Mouse (Mus musculus) cerebellum, postnatal 36 days (tissue): ENCODE measurements around the gene Tmc8.
"Not testable (repeated sequence)": the region's sequence is repeated elsewhere in the genome, so short reads cannot be mapped to it uniquely, and the experiment has no call there.

ENCODE experiments used
- DNase-seq, 2 experiments: peaks; one replicate each; pipeline ENCODE4 v3.0.0; 2021 to 2022; ENCODE audit warnings: mixed read lengths in 2 of 2

Gene Tmc8

GRCm38 (mm10) chr11:117774925-117775324 is 7.0 kb upstream of the Tmc8 start:
- DNase-seq = no peak

GRCm38 (mm10) chr11:117775540-117775939 is 6.3 kb upstream of the Tmc8 start:
- DNase-seq = no peak

DNA sequence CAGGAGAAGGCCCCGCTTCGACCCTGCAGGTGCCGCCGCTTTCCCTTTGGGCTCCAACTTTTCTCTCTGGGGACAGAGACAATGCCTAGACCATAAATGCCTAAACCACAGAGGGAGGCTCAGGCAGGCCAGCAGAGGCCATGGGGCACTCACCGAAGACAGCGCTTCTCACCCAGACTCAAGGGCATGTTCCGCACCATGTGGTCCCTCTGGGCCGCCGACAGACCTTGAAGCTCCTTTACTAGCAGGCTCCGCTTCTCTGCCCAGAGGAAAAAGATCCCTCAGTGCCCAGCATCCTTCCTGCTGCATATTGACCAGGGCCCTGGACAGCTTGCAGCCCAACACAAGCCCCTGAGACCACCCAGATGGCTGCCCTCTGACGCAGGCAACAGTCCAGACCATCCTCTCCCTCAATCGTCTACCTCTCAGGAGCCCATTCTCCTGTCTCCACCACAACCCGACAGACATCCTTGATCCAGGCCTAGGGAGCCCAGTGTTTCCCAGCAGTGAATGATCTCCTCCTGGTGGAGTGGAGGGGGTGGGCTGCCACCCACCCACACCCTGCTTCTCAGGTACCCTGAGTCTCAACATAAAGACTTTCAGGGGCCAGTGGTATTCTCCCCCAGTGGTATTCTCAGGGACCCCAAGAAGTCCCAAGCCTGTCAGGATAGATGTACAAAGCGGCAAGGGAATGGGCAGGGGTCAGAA is 5.6 kb upstream of the Tmc8 start:
- DNase-seq = no peak

GRCm38 (mm10) chr11:117777111-117777510 is 4.8 kb upstream of the Tmc8 start:
- no peak for DNase-seq

- DNase-seq = no peak
Observed at GRCm38 (mm10) chr11:117778031-117778430, 3.8 kb upstream of the Tmc8 start.

DNA sequence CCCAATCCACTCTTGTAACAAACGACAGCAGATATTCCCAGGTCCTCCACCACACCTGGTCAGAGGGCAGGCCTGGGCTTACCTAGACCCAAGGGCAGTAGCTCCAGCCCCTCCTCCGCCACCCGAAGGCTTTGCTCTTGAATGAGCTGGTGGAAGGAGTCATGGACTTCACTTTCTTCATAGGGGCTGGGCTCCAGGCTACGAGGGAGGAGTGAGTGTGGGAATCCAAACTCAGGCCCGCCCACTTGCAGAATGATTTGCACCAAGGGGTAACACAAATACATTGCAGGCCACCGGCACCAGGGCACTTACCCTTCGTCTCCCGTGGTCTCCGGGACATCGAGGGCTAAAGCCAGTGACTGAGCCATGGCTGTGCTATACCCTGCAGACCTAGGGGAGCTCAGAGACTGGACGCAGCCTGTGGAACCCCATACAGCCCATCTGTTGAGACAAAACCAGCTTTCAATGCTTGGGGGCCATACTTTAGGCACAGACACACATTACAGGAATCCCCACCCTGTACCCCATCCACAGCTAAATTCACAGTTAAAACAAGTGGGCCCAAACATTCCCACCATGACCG is 2.9 kb upstream of the Tmc8 start:
- DNase-seq = no peak

DNA sequence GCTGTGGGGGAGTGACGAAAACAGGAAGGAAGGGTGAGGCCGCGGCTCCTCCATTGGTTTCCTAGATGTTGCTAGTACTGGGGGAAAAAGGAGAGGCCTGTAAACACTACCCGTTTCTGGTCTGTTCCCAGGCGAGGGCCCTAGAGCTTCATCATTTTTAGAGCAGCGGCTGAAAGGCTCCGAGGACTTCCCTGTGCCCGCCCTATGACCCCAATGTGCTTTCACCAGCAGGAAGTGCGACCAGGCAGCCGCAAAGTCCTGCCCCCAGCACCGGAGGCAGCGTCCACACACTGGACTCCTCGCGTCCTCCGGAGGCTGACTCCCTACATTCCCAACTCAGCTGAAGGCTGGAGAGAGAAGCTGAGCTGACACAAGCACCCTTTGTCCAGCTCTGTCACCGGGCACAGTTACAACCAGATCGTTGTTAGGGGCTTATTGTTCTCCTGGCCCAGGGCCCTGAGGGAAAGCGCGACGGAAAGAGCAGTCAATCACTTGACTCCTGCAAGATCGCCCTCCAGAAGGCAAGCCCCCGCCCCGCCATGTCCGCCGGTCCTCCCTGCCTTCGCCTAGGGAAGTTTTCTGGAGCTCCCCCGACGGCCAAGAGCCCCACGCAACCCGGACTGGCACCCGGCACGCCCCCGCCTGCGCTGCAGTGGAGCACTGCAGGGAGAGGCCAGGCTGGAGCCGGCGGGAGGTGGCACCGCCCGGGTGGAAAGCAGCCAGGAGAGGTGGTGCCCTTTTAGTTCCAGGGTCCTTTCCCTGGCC is 2.3 kb upstream of the Tmc8 start:
- DNase-seq = no peak

GRCm38 (mm10) chr11:117780199-117780515 is 1.7 kb upstream of the Tmc8 start:
- no peak for DNase-seq

GRCm38 (mm10) chr11:117780582-117781111 is 1.2 kb upstream of the Tmc8 start:
- peak in 1 of 2 experiments; percentile 42 for DNase-seq

- DNase-seq = no peak
Observed at GRCm38 (mm10) chr11:117781199-117781821, 566 bp upstream of the Tmc8 start.

DNA sequence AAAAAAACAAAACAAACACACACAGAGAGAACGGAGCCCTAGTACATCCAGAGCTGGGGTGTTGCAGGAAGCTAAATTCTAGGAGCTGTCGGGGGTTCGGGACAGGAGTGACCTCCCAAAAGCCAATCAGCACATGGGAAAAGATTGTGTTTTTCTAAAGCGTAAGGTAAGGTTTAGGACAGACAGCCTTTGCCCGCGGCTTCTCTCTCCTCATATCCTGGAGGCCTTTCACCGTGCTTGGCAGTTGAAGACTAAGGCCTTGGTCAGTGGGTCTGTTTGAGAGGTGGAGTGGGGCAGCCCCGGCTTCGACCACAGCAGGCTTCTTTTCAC is 794 bp downstream of the Tmc8 start:
- no peak for DNase-seq

- peak in 1 of 2 experiments; percentile 47 for DNase-seq
Observed at GRCm38 (mm10) chr11:117783089-117783488, 1.2 kb downstream of the Tmc8 start.

DNA sequence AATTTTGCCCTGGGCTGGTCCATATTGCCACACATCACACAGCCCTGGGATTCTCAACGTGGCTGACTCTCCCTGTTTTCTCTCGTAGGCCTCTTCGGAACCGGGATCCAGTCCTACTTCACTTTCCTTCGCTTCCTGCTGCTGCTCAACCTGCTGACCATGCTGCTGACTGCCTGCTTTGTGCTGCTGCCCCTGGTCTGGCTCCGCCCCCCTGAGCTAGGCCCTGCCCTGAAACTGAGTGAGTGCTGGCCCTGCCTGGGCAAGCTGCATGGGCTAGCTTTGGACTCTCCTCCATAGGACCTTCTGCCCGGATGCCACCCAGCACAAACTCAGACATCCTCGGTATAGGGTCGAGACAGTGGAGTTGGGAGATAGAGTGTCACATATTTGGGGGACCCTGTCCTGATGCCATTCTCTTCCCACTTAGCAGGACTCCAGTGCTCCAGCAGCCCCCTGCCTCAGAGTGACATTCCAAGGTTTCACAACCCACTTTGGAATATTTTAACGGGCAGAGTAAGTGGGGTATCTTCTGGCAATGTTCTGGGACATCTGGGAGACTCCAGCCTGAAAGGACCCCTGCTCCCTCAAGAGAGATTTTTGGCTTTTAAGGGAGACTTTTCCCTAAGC is 1.9 kb downstream of the Tmc8 start:
- no peak for DNase-seq

- DNase-seq = peak; percentile 72
Observed at GRCm38 (mm10) chr11:117786294-117786693, 4.4 kb downstream of the Tmc8 start.

- not testable (repeated sequence) for DNase-seq
Observed at GRCm38 (mm10) chr11:117788481-117788880, 6.6 kb downstream of the Tmc8 start.

GRCm38 (mm10) chr11:117790286-117790685 is 8.4 kb downstream of the Tmc8 start:
- peak; percentile 52 to 59 for DNase-seq

- DNase-seq = no peak
Observed at GRCm38 (mm10) chr11:117790703-117791440, 9.0 kb downstream of the Tmc8 start.

DNA sequence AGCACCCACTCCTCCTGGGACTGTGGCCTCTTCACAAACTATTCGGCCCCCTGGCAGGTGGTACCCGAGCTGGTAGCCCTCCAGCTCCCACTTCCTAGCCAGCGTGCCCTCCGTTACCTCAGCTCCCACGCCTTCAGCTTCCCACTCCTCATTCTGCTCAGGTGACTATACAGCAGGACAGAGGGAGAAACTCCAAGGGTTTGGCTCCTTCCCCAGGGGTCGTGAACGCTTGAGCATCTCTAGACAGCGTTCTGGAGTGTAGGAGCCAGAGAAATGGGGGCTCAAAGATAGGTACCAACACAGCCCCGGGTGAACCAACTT is 9.5 kb downstream of the Tmc8 start:
- DNase-seq = no peak

GRCm38 (mm10) chr11:117792281-117792888 is 10.5 kb downstream of the Tmc8 start:
- DNase-seq = no peak

DNA sequence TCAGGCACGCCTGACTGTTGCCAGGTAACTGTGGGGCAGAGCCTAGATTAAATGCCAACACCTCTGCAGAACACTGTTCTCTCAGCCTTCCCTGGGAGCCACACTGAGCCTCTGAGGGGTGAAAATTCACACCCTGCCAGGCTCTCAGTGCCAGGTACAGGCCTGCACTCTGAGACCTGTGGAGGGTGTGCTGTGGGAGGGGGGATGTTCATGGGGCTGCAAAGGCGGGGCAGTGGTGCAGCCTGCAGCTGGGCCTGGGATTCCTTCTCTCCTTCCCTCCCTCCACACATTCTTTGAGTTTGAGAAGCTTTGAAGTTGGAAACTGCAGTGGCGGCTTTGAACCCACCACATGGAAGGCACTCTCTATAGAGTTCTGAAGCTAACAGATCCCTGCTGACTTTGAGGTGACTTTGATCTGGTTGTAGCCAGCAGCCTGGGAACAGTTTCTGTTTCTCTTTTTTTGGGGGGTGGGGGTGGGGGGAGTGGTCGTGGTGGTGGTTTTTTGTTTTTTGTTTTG is 12.2 kb downstream of the Tmc8 start:
- DNase-seq = no peak

DNA sequence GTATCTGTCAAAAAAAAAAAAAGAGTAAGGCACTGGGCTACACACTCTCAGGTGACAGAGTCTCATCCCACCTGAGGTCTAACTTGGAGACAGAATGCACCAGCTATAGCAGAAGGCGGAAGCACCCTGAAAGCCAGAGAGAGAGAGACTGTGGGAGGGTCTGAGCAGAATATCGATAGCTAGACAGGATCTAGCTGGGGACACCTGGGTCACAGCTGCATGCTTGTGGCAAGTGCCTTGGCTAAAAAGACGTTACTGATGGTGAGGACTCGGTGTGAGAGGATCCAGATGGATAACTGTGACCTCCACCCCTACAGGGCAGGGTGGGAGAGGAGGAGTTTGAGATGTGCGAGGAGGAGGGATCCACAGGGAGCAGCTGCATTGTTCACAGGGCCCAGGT is 15.1 kb downstream of the Tmc8 start:
- no peak for DNase-seq
